Mouse (Mus musculus) heart, embryonic 14.5 days (tissue): ENCODE measurements around the gene Pfn2. TPM values are rescaled to one million over a fixed set of nuclear protein-coding genes. Genes with fewer than 3 reads are reported as not detected.
A peak's percentile ranks its signal among the peaks of the same experiment; 100 is the strongest.

ENCODE experiments used
- ATAC-seq: fragments of 200-750 bp; cut with Nextera tagmentation; 2 replicates; pipeline ENCODE4 v1.8.0; 2017; ENCODE audit warnings: low read depth, moderate TSS enrichment; ENCODE audit not compliant: insufficient number of reproducible peaks, insufficient read depth, low FRiP score
- H3K27ac ChIP-seq, 2 experiments: fragments of 200-500 bp in 1 of 2; fragments of 300-500 bp in 1 of 2; sonication (generic) in 1 of 2; replicated peaks in 1 of 2; 2 replicates each; pipeline ENCODE4 v1.5.1; 2012 to 2014; ENCODE audit warnings: low read depth in 2 of 2, low read length in 2 of 2, control low read depth in 1 of 2, mild to moderate bottlenecking in 1 of 2, mixed read lengths in 1 of 2; ENCODE audit not compliant: control insufficient read depth in 1 of 2, insufficient read depth in 1 of 2
- H3K27me3 ChIP-seq: fragments of 300-500 bp; sonication (generic); 2 replicates; pipeline ENCODE4 v1.6.1; 2014; ENCODE audit warnings: mild to moderate bottlenecking, low read length, control low read depth; ENCODE audit not compliant: control insufficient read depth, insufficient read depth
- H3K36me3 ChIP-seq: fragments of 300-500 bp; sonication (generic); 2 replicates; pipeline ENCODE4 v1.6.1; 2014; ENCODE audit warnings: mild to moderate bottlenecking, control low read depth, low read length, mixed read lengths; ENCODE audit not compliant: control insufficient read depth, insufficient read depth
- H3K4me1 ChIP-seq, 2 experiments: fragments of 200-500 bp in 1 of 2; fragments of 300-500 bp in 1 of 2; sonication (generic) in 1 of 2; 2 replicates each; pipeline ENCODE4 v1.6.1; 2012 to 2014; ENCODE audit warnings: low read length in 2 of 2, control low read depth in 1 of 2, mixed read lengths in 1 of 2; ENCODE audit not compliant: control insufficient read depth in 2 of 2, insufficient read depth in 2 of 2
- H3K4me2 ChIP-seq: fragments of 300-500 bp; sonication (generic); 2 replicates; pipeline ENCODE4 v1.6.1; 2014; ENCODE audit warnings: mild to moderate bottlenecking, low read length
- H3K4me3 ChIP-seq, 2 experiments: fragments of 200-500 bp in 1 of 2; fragments of 300-500 bp in 1 of 2; sonication (generic) in 1 of 2; 2 replicates each; pipeline ENCODE4 v1.5.1; 2012 to 2014; ENCODE audit warnings: low read length in 2 of 2, mild to moderate bottlenecking in 2 of 2, control low read depth in 1 of 2, low read depth in 1 of 2, moderate library complexity in 1 of 2; ENCODE audit not compliant: control insufficient read depth in 1 of 2, insufficient read depth in 1 of 2
- H3K9ac ChIP-seq: fragments of 300-500 bp; sonication (generic); 2 replicates; pipeline ENCODE4 v1.6.1; 2014; ENCODE audit warnings: mild to moderate bottlenecking, low read length
- H3K9me3 ChIP-seq: fragments of 300-500 bp; sonication (generic); 2 replicates; pipeline ENCODE4 v1.6.1; 2016; ENCODE audit warnings: low read length, control low read depth; ENCODE audit not compliant: control insufficient read depth
- WGBS: fragments of 180-500 bp; shearing (Covaris S2); extraction: QIAGEN DNeasy Blood & Tissue Kit; methylation state at CpG from one replicate; pipeline ENCODE4 v1.1.7; 2014; 5-methylcytosine and 5-hydroxymethylcytosine counted together
- polyA plus RNA-seq: library from polyadenylated mRNA; unstranded; fragments of >200 nt; fragmentation: Nextera tagmentation; extraction: Ambion mirVana; gene quantifications from 2 replicates; pipeline ENCODE4 v1.2.1, GENCODE M21; 2014

Gene Pfn2
- 49.0 and 56.5 TPM in 2 replicates for polyA plus RNA-seq

GRCm38 (mm10) chr3:57847760-57848185 lies at the start of gene Pfn2:
Pfn2 (minus strand) TSS chr3:57848079.
- peak within 1 kb of the TSS; percentile 99 for H3K4me3 ChIP-seq
- H3K4me1 ChIP-seq, result peaks cover 2 to 11% of the 10 kb centered on the region in 2 experiments; a peak in 3 of 4 replicates
- WGBS, result under 1% methylated on average over 45 of the region's 52 CpGs
- peak within 1 kb of the TSS; percentile 71 for H3K4me2 ChIP-seq
- H3K27me3 ChIP-seq, result no peaks in the 10 kb centered on the region
- peak; percentile 63 for ATAC-seq
- H3K27ac ChIP-seq, result peak within 1 kb of the TSS; percentile 89
- no peaks in the 10 kb centered on the region for H3K9me3 ChIP-seq
- peaks cover 15% of the 10 kb centered on the region for H3K36me3 ChIP-seq
- H3K9ac ChIP-seq, result peak within 1 kb of the TSS; percentile 89

GRCm38 (mm10) chr3:57882945-57883344 lies 35.1 kb upstream of the Pfn2 start:
- H3K4me2 ChIP-seq, result no peak overlapping the region
- no peak for ATAC-seq
- no peak overlapping the region for H3K4me3 ChIP-seq
- 70% methylated on average over 3 of the region's 3 CpGs for WGBS
- no peak overlapping the region for H3K9ac ChIP-seq
- H3K4me1 ChIP-seq, result no peaks in the 10 kb centered on the region
- H3K27ac ChIP-seq, result no peak overlapping the region
- no peaks in the 10 kb centered on the region for H3K36me3 ChIP-seq
- H3K9me3 ChIP-seq, result no peaks in the 10 kb centered on the region; the same call in 1 of the 2 replicates
- no peaks in the 10 kb centered on the region for H3K27me3 ChIP-seq

DNA sequence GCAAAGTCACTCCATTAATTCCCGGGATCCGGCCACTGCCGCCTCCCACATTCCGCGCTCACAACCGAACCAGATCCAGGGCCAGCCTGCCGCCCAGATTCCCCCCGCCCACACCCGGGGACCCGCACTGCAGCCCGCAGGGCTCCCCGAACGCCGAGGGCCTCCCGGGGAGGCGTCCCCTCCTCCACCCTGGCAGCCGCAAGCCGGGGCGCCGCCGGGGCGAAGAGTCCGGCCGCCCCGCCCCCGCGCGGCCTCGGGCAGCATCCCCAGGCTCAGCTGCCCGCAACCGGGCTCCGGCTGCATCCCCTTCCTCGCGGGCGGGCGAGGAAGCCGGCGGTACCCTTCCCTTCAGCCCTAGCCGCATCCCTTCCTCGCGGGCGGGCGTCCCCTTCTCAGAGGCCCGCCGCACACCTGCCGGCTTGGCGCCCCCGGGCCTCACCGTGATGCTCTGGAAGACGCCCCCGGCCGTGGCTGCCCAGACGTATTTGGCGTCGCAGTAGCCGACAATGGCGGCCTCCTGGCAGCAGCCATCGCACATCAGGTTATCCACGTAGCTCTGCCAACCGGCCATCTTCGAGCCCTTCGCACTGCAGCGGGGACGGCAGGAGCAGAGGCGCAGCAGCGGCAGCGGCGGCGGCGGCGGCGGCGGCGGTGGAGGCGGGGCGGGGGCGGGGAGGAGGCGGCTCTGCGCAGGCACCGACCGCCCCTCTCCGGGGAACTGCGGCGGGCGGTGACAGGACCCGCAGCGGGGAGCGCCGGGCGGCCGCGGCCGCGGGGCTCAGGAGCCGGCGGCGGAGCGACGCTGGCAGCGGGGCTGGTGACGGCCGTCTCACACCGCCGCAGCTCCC lies 743 bp downstream of the Pfn2 start:
- Histone ChIP-seq H3K4me2 (peak overlapping the region; percentile 71), H3K4me1 (peaks cover 2 to 11% of the 10 kb centered on the region in 2 experiments; a peak in 3 of 4 replicates), H3K9me3 (no peaks in the 10 kb centered on the region), H3K36me3 (peaks cover 21% of the 10 kb centered on the region), H3K27ac (peak overlapping the region; percentile 89), H3K27me3 (no peaks in the 10 kb centered on the region), H3K4me3 (peak overlapping the region; percentile 99), H3K9ac (peak overlapping the region; percentile 89)
- WGBS, result under 1% methylated on average over 79 of the region's 104 CpGs
- ATAC-seq, result peak; percentile 78

- Histone ChIP-seq H3K9me3 (no peaks in the 10 kb centered on the region), H3K27ac (peak overlapping the region; percentile 89), H3K9ac (peak overlapping the region; percentile 89), H3K4me3 (peak overlapping the region; percentile 99), H3K4me2 (peak overlapping the region; percentile 71), H3K36me3 (peaks cover 27% of the 10 kb centered on the region), H3K4me1 (peaks cover 2 to 11% of the 10 kb centered on the region in 2 experiments; a peak in 3 of 4 replicates), H3K27me3 (no peaks in the 10 kb centered on the region)
- WGBS, result 2% methylated on average over 9 of the region's 9 CpGs
- ATAC-seq, result no peak
Observed at GRCm38 (mm10) chr3:57846662-57846911, 1.3 kb downstream of the Pfn2 start.

- ATAC-seq, result no peak
- Histone ChIP-seq H3K27me3 (no peaks in the 10 kb centered on the region), H3K9me3 (no peaks in the 10 kb centered on the region), H3K4me1 (peaks cover 2 to 11% of the 10 kb centered on the region in 2 experiments; a peak in 3 of 4 replicates), H3K4me2 (peak overlapping the region; percentile 71), H3K36me3 (peaks cover 31% of the 10 kb centered on the region), H3K27ac (peak overlapping the region; percentile 57 to 89), H3K4me3 (peak overlapping the region; percentile 99; a peak in 3 of 4 replicates), H3K9ac (peak overlapping the region; percentile 89)
- WGBS, result 18% methylated on average over 11 of the region's 11 CpGs
Observed at GRCm38 (mm10) chr3:57845786-57846661, 1.9 kb downstream of the Pfn2 start.

GRCm38 (mm10) chr3:57843775-57844174 lies 4.1 kb downstream of the Pfn2 start:
- Histone ChIP-seq H3K4me2 (no peak overlapping the region), H3K4me1 (peaks cover 2 to 11% of the 10 kb centered on the region in 2 experiments; a peak in 3 of 4 replicates), H3K4me3 (no peak overlapping the region), H3K9me3 (0 out of 2 replicates have a peak, but pooled peaks cover 3% of the 10 kb centered on the region), H3K9ac (no peak overlapping the region), H3K36me3 (peaks cover 31% of the 10 kb centered on the region), H3K27ac (no peak overlapping the region), H3K27me3 (no peaks in the 10 kb centered on the region)
- ATAC-seq, result no peak

DNA sequence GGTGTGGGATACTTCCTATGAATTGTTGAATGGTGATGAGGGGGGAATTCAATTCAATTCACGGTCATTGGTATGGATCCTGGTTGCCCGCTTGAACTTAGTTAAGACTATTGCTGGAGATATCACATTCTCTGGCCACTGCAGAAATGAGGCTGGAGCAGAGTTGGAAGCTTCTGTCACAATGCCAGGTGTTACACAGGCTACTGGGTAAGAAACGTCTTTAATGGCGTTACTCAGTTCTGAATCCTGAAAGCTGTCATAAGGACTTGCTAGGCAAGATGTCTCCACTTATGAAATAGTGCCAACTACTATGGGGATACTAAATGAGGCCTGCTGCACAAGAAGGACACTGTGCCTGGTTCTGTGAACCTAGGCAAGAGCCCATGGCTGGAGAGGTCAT lies 11.0 kb downstream of the Pfn2 start:
- Histone ChIP-seq H3K4me1 (no peaks in the 10 kb centered on the region), H3K4me3 (no peak overlapping the region), H3K27ac (no peak overlapping the region), H3K27me3 (no peaks in the 10 kb centered on the region), H3K4me2 (no peak overlapping the region), H3K36me3 (peaks cover 28% of the 10 kb centered on the region; the same call in 1 of the 2 replicates), H3K9me3 (0 out of 2 replicates have a peak, but pooled peaks cover 3% of the 10 kb centered on the region), H3K9ac (no peak overlapping the region)
- 92% methylated on average over 4 of the region's 4 CpGs for WGBS
- ATAC-seq, result no peak
